Mouse (Mus musculus) brain, adult 10 weeks (tissue): Measurements from ENCODE around the gene Bsn. TPM values are rescaled to one million over a fixed set of nuclear protein-coding genes. Genes with fewer than 3 reads are reported as not detected.

Experiments used
- polyA plus RNA-seq: library from polyadenylated mRNA; stranded (reverse); fragments of 350-450 nt; fragmentation: Illumina TruSeq; extraction: RNeasy Lipid Tissue Mini Kit (QIAGEN cat#74804); gene quantifications from one replicate; pipeline ENCODE4 v1.2.3, GENCODE M21; 2015; ENCODE audit warnings: low read depth, low replicate concordance

Bsn gene
- polyA plus RNA-seq = 87.7 TPM

GRCm38 (mm10) chr9:108189787-108190679 lies at the start of gene Bsn:
TSS of gene Bsn (minus strand) at chr9:108190384.

GRCm38 (mm10) chr9:108094184-108094941 lies 95.8 kb downstream of the Bsn start, which contains the start of gene Apeh:
TSS of gene Apeh (minus strand) at chr9:108094606.

DNA sequence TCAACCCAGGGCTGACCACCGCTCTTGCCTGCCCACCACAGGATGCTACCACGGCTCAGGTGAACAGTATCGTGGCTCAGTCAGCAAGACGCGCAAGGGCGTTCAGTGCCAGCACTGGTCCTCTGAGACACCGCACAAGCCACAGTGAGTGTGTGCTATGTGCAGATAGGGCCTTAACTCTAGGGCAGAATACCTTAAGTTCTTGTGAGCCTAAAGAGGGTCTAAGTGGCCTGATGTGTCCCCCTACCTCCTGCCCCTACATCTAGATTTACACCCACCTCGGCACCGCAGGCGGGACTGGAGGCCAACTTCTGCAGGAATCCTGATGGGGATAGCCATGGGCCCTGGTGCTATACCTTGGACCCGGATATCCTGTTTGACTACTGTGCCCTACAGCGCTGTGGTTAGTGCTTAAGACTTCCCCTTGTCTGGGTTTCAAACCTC lies 107.2 kb downstream of the Bsn start, which contains the start of gene Rnf123:
Gene Rnf123, minus strand, starts transcription at position 359 of the 444 bp plus-strand sequence.

GRCm38 (mm10) chr9:108080168-108080567 lies 110.0 kb downstream of the Bsn start, which contains the start of gene Mst1:
TSS of gene Mst1 (plus strand) at chr9:108080436.

DNA sequence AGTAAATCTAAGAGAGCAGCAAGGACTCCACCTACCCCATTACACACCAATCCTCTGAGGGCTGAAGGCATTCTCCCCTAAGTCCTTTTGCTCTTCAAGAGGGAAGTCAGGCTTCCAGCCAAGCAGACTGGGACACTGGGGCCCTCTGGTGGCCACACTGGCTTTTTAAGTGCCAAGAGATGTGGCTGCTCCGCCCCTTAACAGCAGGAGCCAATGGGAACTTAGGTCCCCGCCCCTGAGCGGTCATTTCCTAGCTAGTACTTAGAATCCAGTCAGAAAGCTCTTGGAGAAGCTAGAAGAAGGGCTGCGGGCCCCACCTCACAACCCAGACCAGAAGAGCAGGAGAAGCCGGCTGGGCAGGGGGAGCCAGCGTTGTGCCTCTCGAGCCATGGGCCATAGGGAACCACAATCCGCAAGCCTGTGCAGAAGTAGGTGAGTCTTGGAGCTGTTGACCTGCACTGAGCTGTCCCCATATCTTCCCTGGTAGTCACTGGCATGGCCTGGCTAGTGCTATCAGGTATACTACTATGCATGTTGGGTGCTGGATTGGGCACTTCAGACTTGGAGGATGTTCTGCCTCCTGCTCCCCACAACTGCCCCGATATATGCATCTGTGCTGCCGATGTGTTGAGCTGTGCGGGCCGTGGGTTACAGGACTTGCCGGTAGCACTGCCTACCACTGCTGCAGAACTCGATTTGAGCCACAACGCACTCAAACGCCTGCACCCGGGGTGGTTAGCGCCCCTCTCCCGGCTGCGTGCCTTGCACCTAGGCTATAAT lies 137.1 kb downstream of the Bsn start, which contains the start of gene Amigo3:
Gene Amigo3, plus strand, starts transcription at position 275 of the 780 bp plus-strand sequence.

GRCm38 (mm10) chr9:108049016-108049455 lies 141.1 kb downstream of the Bsn start, which contains the start of gene Gmppb:
TSS of gene Gmppb (plus strand) at chr9:108049242.

Other genes with a start within 250 kb of the Bsn start
- 15.5 TPM for gene Traip, start 240.2 kb downstream of the Bsn start, polyA plus RNA-seq
- 6.5 TPM for gene Uba7, start 214.9 kb downstream of the Bsn start, polyA plus RNA-seq
- gene Gm20661, start 207.3 kb downstream of the Bsn start, polyA plus RNA-seq = 0.46 TPM
- gene Inka1, start 204.5 kb downstream of the Bsn start, polyA plus RNA-seq = 4.2 TPM
- 5.1 TPM for gene Cdhr4, start 197.9 kb downstream of the Bsn start, polyA plus RNA-seq
- 5.0 TPM for gene Gm20662, start 194.0 kb downstream of the Bsn start, polyA plus RNA-seq
- gene Ip6k1, start 187.9 kb downstream of the Bsn start, polyA plus RNA-seq = 160 TPM
- 17.9 TPM for gene Gmppb, start 141.1 kb downstream of the Bsn start, polyA plus RNA-seq
- 1.4 TPM for gene Amigo3, start 137.2 kb downstream of the Bsn start, polyA plus RNA-seq
- not detected for gene Mst1, start 109.9 kb downstream of the Bsn start, polyA plus RNA-seq
- gene Rnf123, start 107.0 kb downstream of the Bsn start, polyA plus RNA-seq = 52.1 TPM
- gene Apeh, start 95.8 kb downstream of the Bsn start, polyA plus RNA-seq = 21.4 TPM
- gene Dag1, start 73.6 kb upstream of the Bsn start, polyA plus RNA-seq = 42.5 TPM
- gene Nicn1, start 100.0 kb upstream of the Bsn start, polyA plus RNA-seq = 118 TPM
- 37.8 TPM for gene Amt, start 106.5 kb upstream of the Bsn start, polyA plus RNA-seq
- gene Rhoa, start 115.7 kb upstream of the Bsn start, polyA plus RNA-seq = 211 TPM
- 47.8 TPM for gene Tcta, start 115.8 kb upstream of the Bsn start, polyA plus RNA-seq
- gene Gpx1, start 148.5 kb upstream of the Bsn start, polyA plus RNA-seq = 253 TPM
- 84.3 TPM for gene Usp4, start 157.5 kb upstream of the Bsn start, polyA plus RNA-seq
- 1.5 TPM for gene 1700102P08Rik, start 202.4 kb upstream of the Bsn start, polyA plus RNA-seq
- 0.54 TPM for gene Ccdc36, start 238.1 kb upstream of the Bsn start, polyA plus RNA-seq
- not detected for gene BC048562, start 246.1 kb upstream of the Bsn start, polyA plus RNA-seq